Mouse (Mus musculus) layer of hippocampus, adult 2 months (tissue): ENCODE measurements around the gene Tbata. TPM values are rescaled to one million over a fixed set of nuclear protein-coding genes. Genes with fewer than 3 reads are reported as not detected.

Experiments used
- DNase-seq, 2 experiments: peaks; one replicate each; pipeline ENCODE4 v3.0.0; 2022; ENCODE audit warnings: low spot score in 2 of 2
- H3K27ac ChIP-seq: fragments of 200-600 bp; 2 replicates; pipeline ENCODE4 v1.8.1; 2022
- H3K4me3 ChIP-seq: fragments of 200-600 bp; 2 replicates; pipeline ENCODE4 v1.8.1; 2022; ENCODE audit warnings: mild to moderate bottlenecking
- CTCF ChIP-seq: fragments of 200-600 bp; conservative IDR thresholded peaks from 2 replicates; pipeline ENCODE4 v1.8.1; 2022; ENCODE audit warnings: antibody characterized with exemption, mild to moderate bottlenecking, moderate library complexity
- total RNA-seq, 2 experiments: library from RNA; stranded (reverse); gene quantifications; 2 replicates each; pipeline ENCODE4 v1.2.3; 2021

The Tbata gene
- total RNA-seq, 2 experiments from 2014 or later, result 8.5 to 10.6 TPM

DNA sequence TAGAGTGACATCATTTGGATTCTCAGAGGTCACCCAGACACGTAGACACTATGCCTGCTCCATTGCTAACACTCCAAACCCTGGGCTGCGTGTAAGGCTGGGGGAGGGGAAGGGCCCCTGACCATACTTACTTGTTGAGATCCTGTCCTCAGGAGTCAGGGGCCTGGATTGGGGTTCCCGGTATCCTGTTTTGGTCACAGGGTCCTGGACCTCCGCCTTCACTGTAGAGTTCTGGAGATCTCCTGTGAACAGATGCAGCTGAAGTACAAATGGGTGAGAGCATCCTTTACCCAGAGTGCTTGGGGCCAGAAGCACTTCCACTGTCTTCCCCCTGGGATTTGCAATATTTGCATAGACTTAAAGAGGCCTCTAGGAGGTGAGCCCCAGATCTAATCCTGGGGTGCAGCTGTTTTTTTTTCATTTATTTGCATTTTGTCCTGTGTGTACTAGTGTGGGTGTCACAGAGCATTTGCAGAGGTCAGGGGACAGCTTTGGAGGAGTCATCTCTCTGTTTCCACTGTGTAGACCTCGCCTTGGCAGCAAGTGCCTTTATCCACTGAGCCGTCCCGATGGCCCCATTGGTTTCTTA lies 28.6 kb downstream of the Tbata start:
- no peak overlapping the region for H3K27ac ChIP-seq
- H3K4me3 ChIP-seq, result no peak overlapping the region
- no peak for TF ChIP-seq CTCF
- DNase-seq, result no peak

DNA sequence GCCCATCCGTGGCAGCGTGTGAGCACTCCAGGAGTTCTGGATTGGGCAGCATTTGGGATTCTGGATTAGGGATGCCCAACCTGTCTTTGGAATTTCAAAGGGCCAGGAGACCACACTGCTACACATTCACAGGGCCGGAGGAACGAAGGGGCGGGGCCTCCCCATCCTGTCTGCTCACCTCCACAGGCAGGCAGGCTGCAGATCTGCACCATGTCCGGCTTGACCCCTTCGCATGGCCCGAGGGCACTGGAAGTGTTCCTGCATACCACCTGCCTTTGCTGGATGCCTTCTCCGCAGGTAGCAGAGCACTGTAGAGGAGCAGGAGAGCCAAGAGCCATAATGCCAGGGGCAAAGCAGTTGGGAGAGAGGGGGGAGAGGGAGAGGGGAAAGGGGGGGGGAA lies 29.2 kb downstream of the Tbata start:
- no peak overlapping the region for H3K27ac ChIP-seq
- DNase-seq, result no peak
- TF ChIP-seq CTCF, result no peak

GRCm38 (mm10) chr10:61201596-61202318 lies 30.0 kb downstream of the Tbata start:
- no peak for TF ChIP-seq CTCF
- DNase-seq, result no peak
- Histone ChIP-seq H3K27ac (no peak overlapping the region), H3K4me3 (no peak overlapping the region)

More for the DNA sequence above, 29.2 kb downstream of the Tbata start:
- H3K4me3 ChIP-seq, result no peak overlapping the region

DNA sequence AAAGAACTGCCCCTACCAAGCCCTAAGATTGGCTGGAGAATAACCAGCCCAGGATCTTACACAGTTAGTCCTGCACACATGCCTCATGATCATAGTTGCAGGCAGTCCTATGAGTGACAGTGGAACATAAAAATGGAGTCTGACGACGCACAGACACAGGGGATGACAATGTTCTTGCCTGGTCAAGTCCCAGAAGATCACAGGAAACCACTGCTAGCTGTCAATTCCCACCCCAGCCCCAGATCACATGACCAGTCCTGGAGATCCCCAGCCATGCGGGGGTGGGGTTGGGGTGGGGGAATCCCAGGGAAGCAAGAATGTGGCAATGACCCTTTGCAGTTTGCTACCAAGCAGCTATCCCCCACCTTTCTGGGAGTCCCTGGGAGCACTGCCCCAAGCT lies 32.2 kb downstream of the Tbata start:
- no peak for TF ChIP-seq CTCF
- no peak for DNase-seq
- Histone ChIP-seq H3K4me3 (no peak overlapping the region), H3K27ac (no peak overlapping the region)

DNA sequence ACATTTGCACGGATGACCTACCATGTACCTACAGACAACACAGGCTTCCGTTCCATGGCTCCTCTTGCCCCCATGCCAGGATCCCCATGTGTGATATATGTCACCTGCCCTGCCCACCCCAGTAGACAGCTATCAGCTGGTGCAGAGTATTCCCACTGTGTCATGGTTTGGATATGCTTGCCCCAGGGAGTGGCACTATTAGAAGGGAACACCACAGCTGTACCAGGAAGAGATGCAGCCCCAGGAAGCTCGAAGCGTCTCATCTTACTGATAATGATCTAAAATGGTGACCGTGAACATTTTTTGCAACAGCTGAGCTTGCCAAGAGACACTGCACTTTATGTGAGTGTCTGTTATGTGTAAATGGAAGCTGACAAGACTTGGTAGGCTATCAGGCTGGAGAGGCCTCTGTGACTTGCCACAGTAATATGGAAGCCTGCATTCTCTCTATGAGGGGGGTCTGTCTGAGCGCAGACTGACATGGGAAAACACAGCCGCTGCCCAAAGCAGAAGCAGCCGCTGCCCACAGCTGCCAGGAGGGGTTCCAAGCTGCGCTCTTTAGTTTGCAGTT lies 36.4 kb downstream of the Tbata start:
- Histone ChIP-seq H3K27ac (no peak overlapping the region), H3K4me3 (no peak overlapping the region)
- no peak for DNase-seq
- TF ChIP-seq CTCF, result no peak

GRCm38 (mm10) chr10:61211105-61211504 lies 39.4 kb downstream of the Tbata start:
- Histone ChIP-seq H3K4me3 (no peak overlapping the region), H3K27ac (no peak overlapping the region)
- no peak for DNase-seq
- no peak for TF ChIP-seq CTCF

- no peak overlapping the region for H3K27ac ChIP-seq
- peak; percentile 36 to 62 for DNase-seq
- peak; percentile 93 for TF ChIP-seq CTCF
- no peak overlapping the region for H3K4me3 ChIP-seq
These were observed 40.0 kb downstream of the Tbata start for GRCm38 (mm10) chr10:61211743-61212142.

DNA sequence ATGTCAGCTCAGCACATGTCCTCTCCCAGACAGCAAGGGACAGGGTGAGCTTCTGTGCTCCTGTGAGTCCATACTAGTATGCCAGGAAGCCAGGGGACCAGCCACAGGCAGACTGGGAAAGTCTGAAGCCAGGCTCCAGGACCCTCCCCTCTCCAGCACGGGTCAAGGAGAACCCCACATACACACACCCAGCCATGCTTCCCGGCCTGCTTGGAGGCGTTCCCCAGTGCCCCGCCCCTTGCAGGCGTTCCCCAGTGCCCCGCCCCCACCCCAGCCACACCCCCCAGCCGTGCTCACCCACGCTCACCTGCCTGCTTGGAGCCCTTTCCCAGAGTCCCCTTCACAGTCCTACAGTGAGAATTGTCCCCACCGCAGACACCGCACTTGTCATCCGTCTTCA lies 41.1 kb downstream of the Tbata start:
- DNase-seq, result no peak
- Histone ChIP-seq H3K4me3 (no peak overlapping the region), H3K27ac (no peak overlapping the region)
- TF ChIP-seq CTCF, result no peak

- Histone ChIP-seq H3K4me3 (no peak overlapping the region), H3K27ac (no peak overlapping the region)
- TF ChIP-seq CTCF, result peak; percentile 70
- DNase-seq, result no peak
These were observed 43.9 kb downstream of the Tbata start for GRCm38 (mm10) chr10:61215658-61216057.

GRCm38 (mm10) chr10:61216163-61216562 lies 44.4 kb downstream of the Tbata start:
- no peak for TF ChIP-seq CTCF
- H3K4me3 ChIP-seq, result no peak overlapping the region
- H3K27ac ChIP-seq, result no peak overlapping the region
- no peak for DNase-seq

DNA sequence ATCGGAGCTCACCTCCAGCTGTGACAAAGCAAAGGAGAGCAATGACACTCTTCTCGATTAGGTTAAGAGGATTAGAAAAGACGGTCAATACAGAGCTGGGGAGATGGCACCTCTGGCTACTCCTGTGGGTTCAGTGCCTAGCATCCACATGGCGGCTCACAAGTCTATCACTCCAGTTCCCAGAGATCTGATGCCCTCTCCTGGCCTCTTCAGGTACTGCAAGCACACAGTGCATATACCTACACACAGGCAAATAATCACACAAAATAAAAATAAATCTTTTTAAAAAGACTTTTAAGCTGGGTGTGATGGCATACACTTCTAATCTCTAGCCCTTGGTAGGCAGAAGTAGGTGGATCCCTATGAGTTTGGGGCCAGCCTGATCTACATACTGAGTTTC lies 47.6 kb downstream of the Tbata start:
- Histone ChIP-seq H3K27ac (no peak overlapping the region), H3K4me3 (no peak overlapping the region)
- DNase-seq, result no peak
- 0 out of 2 replicates have a peak, but pooled peaks have one; percentile 17 for TF ChIP-seq CTCF

DNA sequence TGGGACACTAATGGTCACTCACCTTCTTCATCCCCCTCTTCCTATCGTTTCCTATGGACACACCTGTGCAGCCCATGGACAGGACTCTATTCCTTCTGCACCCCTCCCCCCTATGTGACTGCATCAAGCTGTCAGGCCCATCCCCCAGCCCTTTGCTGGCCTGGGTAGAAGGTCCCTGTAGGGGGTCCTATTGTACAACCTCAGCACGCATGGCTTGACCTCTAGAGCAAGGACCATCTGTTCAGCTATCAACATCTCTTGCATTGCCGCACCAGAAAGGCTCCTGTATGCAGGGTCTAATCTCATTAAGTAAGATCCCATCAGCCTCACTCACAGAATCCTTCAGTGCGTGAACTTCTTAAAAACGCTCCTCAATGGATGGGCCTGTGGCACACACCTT lies 53.9 kb downstream of the Tbata start:
- H3K27ac ChIP-seq, result no peak overlapping the region
- no peak for DNase-seq
- no peak for TF ChIP-seq CTCF
- H3K4me3 ChIP-seq, result no peak overlapping the region

- no peak for DNase-seq
- no peak for TF ChIP-seq CTCF
- H3K4me3 ChIP-seq, result no peak overlapping the region
- no peak overlapping the region for H3K27ac ChIP-seq
These were observed 55.1 kb downstream of the Tbata start for GRCm38 (mm10) chr10:61226784-61227396.
